Mouse (Mus musculus): ENCODE data around the gene Cep170. TPM values are rescaled to one million over a fixed set of nuclear protein-coding genes. Genes with fewer than 3 reads are reported as not detected.

Cep170 gene
- polyA plus RNA-seq, 1 experiment, result 22.9 TPM

DNA sequence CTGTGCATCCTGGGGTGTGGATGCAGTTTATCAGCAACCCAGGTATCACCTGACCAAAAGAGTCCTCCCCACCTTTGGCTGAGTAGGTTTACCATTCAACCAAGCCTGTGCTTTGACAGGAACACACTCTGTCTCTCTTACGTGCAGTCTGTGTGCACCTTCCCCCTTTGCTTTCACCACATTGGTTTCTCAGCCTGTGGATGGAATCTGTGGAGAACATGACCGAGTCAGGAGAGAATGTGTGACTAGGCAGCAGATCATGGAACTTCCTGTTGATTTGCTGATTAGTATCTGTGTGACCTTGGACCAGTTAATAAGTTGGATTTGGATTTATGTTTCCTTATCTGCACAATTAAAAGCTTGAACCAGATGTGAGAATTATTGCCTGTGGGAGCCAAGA is 4.3 kb upstream of the Cep170 start:
- Histone ChIP-seq H3K36me3 (ENCODE audit: control insufficient read depth, insufficient read depth, low read length) (no peaks in the 10 kb centered on the region), H3K27me3 (ENCODE audit: control insufficient read depth, insufficient read depth, low read length) (no peaks in the 10 kb centered on the region), H3K27ac (ENCODE audit: control insufficient read depth, insufficient read depth, low read length) (no peak overlapping the region), H3K4me1 (replicated peaks; ENCODE audit: control insufficient read depth, insufficient read depth, low read length) (no peaks in the 10 kb centered on the region), H3K4me3 (ENCODE audit: control insufficient read depth, insufficient read depth, low read length) (no peak overlapping the region)
- WGBS, result 85% methylated on average over 2 of the region's 2 CpGs
- DNase-seq, result no peak
- TF ChIP-seq POLR2A (IDR thresholded peaks at IDR 0.05; ENCODE audit: control insufficient read depth, extremely low read depth, insufficient read depth, low read length, poor library complexity), result no peak
- no peak for TF ChIP-seq CTCF (IDR thresholded peaks at IDR 0.05; ENCODE audit: borderline replicate concordance, control insufficient read depth, extremely low read depth, insufficient read depth, low read length, poor library complexity)

- H3K27me3 ChIP-seq (ENCODE audit: control insufficient read depth, insufficient read depth, low read length), result no peaks in the 10 kb centered on the region
- no peak for TF ChIP-seq POLR2A (IDR thresholded peaks at IDR 0.05; ENCODE audit: control insufficient read depth, extremely low read depth, insufficient read depth, low read length, poor library complexity)
- no peak for TF ChIP-seq CTCF (IDR thresholded peaks at IDR 0.05; ENCODE audit: borderline replicate concordance, control insufficient read depth, extremely low read depth, insufficient read depth, low read length, poor library complexity)
- H3K4me1 ChIP-seq (replicated peaks; ENCODE audit: control insufficient read depth, insufficient read depth, low read length), result no peaks in the 10 kb centered on the region
- 65% methylated on average over 4 of the region's 4 CpGs for WGBS
- H3K27ac ChIP-seq (ENCODE audit: control insufficient read depth, insufficient read depth, low read length), result no peak overlapping the region
- H3K4me3 ChIP-seq (ENCODE audit: control insufficient read depth, insufficient read depth, low read length), result no peak overlapping the region
- H3K36me3 ChIP-seq (ENCODE audit: control insufficient read depth, insufficient read depth, low read length), result no peaks in the 10 kb centered on the region
- no peak for DNase-seq
Observed at GRCm38 (mm10) chr1:176816728-176817127, 2.9 kb upstream of the Cep170 start.

DNA sequence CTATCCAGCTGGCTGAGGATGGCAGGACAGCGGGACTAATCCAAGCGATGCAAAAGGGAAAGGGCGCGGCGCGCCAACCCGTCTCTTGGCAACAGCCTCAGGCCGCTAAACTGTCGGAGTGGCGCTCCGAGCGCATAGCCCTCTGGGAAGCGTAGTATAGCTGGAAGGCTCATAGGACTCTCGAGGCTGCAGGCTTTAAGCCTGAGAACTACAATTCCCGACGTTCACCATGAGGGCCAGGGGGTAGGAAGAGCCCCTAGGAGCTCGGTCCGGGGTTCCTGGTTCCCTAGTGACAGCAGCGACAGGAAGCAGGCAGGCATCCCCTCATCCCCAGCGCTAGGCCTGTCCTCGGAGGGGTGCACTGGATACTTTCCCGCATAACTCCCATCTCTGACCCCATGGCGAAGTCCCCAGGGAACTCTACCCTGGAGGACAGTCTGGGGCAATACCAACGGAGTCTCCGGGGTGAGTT is 760 bp upstream of the Cep170 start, which contains the start of gene Sdccag8:
TSS of gene Sdccag8 (plus strand) at position 70 of the 472 bp plus-strand sequence.
- Histone ChIP-seq H3K4me1 (replicated peaks; ENCODE audit: control insufficient read depth, insufficient read depth, low read length) (no peaks in the 10 kb centered on the region), H3K27ac (ENCODE audit: control insufficient read depth, insufficient read depth, low read length) (peak within 1 kb of the TSS; percentile 78), H3K27me3 (ENCODE audit: control insufficient read depth, insufficient read depth, low read length) (no peaks in the 10 kb centered on the region), H3K4me3 (ENCODE audit: control insufficient read depth, insufficient read depth, low read length) (peak within 1 kb of the TSS; percentile 77), H3K36me3 (ENCODE audit: control insufficient read depth, insufficient read depth, low read length) (no peaks in the 10 kb centered on the region)
- no peak for TF ChIP-seq CTCF (IDR thresholded peaks at IDR 0.05; ENCODE audit: borderline replicate concordance, control insufficient read depth, extremely low read depth, insufficient read depth, low read length, poor library complexity)
- TF ChIP-seq POLR2A (IDR thresholded peaks at IDR 0.05; ENCODE audit: control insufficient read depth, extremely low read depth, insufficient read depth, low read length, poor library complexity), result peak; percentile 79
- under 1% methylated on average over 25 of the region's 25 CpGs for WGBS
- DNase-seq, result peak; percentile 94

DNA sequence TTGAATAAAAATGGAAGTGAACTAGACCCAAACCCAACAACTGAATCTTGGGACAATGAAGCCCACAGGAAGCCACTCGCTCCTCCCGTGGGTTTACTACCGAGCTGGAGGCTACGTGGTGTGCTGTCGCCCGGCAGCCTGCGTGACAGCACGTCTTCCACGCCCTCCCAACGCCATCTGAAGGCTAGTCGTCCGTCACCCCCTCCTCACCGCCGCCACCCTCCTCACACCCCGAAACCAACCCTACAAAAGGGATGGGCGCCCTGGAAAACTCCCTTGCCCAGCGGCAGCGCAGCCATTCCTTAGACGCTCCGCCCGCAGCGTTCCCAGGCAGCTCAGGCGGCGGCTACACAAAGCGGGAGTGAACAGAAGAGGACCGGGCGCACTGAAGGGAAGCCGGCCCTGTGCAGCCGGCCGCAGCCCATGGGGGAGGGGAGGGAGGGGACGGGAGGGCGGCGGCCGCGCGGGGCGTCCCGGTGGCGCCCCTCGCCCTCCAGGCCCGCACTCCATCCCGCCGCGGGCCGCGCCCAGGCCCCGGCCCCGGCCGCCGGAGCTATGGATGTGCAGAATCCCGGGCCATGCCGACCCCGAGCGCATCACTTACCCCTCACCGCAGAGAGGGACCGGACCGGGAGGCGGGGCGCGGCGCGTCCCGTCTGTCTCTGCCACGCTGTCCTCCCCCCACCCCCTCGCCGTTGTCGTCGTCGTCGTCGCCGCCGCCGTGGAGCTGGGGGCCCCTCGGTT is 403 bp downstream of the Cep170 start:
- peak overlapping the region; percentile 72 for H3K4me3 ChIP-seq (ENCODE audit: control insufficient read depth, insufficient read depth, low read length)
- no peaks in the 10 kb centered on the region for H3K27me3 ChIP-seq (ENCODE audit: control insufficient read depth, insufficient read depth, low read length)
- H3K36me3 ChIP-seq (ENCODE audit: control insufficient read depth, insufficient read depth, low read length), result no peaks in the 10 kb centered on the region
- DNase-seq, result peak; percentile 60
- WGBS, result under 1% methylated on average over 66 of the region's 75 CpGs
- H3K27ac ChIP-seq (ENCODE audit: control insufficient read depth, insufficient read depth, low read length), result peak overlapping the region; percentile 78
- H3K4me1 ChIP-seq (replicated peaks; ENCODE audit: control insufficient read depth, insufficient read depth, low read length), result no peaks in the 10 kb centered on the region
- TF ChIP-seq CTCF (IDR thresholded peaks at IDR 0.05; ENCODE audit: borderline replicate concordance, control insufficient read depth, extremely low read depth, insufficient read depth, low read length, poor library complexity) (no peak), POLR2A (IDR thresholded peaks at IDR 0.05; ENCODE audit: control insufficient read depth, extremely low read depth, insufficient read depth, low read length, poor library complexity) (no peak)

- 19% methylated on average over 11 of the region's 11 CpGs for WGBS
- no peaks in the 10 kb centered on the region for H3K4me1 ChIP-seq (replicated peaks; ENCODE audit: control insufficient read depth, insufficient read depth, low read length)
Observed at GRCm38 (mm10) chr1:176812491-176813291, 1.2 kb downstream of the Cep170 start.

DNA sequence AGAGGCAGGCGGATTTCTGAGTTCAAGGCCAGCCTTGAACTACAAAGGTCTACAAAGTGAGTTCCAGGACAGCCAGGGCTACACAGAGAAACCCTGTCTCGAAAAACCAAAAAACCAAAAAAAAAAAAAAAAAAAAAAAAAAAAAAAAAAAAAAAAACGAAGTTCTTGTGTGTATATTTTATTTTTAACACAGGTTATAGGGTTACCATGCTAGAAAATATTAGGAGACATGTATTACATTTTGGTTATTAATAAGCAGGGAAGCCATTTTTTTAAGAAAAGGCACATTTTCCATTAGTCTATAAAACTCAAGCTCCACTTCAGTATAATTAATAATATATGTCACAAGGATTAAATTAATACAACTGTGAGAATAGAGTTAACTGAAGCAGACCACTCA is 2.0 kb downstream of the Cep170 start:
- WGBS, result 57% methylated on average over 3 of the region's 3 CpGs
- TF ChIP-seq POLR2A (IDR thresholded peaks at IDR 0.05; ENCODE audit: control insufficient read depth, extremely low read depth, insufficient read depth, low read length, poor library complexity), result no peak
- no peak for TF ChIP-seq CTCF (IDR thresholded peaks at IDR 0.05; ENCODE audit: borderline replicate concordance, control insufficient read depth, extremely low read depth, insufficient read depth, low read length, poor library complexity)
- Histone ChIP-seq H3K4me1 (replicated peaks; ENCODE audit: control insufficient read depth, insufficient read depth, low read length) (no peaks in the 10 kb centered on the region), H3K27me3 (ENCODE audit: control insufficient read depth, insufficient read depth, low read length) (no peaks in the 10 kb centered on the region), H3K4me3 (ENCODE audit: control insufficient read depth, insufficient read depth, low read length) (no peak overlapping the region), H3K36me3 (ENCODE audit: control insufficient read depth, insufficient read depth, low read length) (no peaks in the 10 kb centered on the region), H3K27ac (ENCODE audit: control insufficient read depth, insufficient read depth, low read length) (no peak overlapping the region)
- DNase-seq, result no peak

More at GRCm38 (mm10) chr1:176812491-176813291, 1.2 kb downstream of the Cep170 start:
- H3K27me3 ChIP-seq (ENCODE audit: control insufficient read depth, insufficient read depth, low read length), result no peaks in the 10 kb centered on the region
- H3K4me3 ChIP-seq (ENCODE audit: control insufficient read depth, insufficient read depth, low read length), result peak overlapping the region; percentile 72
- no peaks in the 10 kb centered on the region for H3K36me3 ChIP-seq (ENCODE audit: control insufficient read depth, insufficient read depth, low read length)
- 0 out of 2 replicates have a peak overlapping the region, but pooled peaks have one; percentile 78 for H3K27ac ChIP-seq (ENCODE audit: control insufficient read depth, insufficient read depth, low read length)
- TF ChIP-seq POLR2A (IDR thresholded peaks at IDR 0.05; ENCODE audit: control insufficient read depth, extremely low read depth, insufficient read depth, low read length, poor library complexity) (no peak), CTCF (IDR thresholded peaks at IDR 0.05; ENCODE audit: borderline replicate concordance, control insufficient read depth, extremely low read depth, insufficient read depth, low read length, poor library complexity) (no peak)
- DNase-seq, result no peak
